Mouse (Mus musculus) bone marrow macrophage, adult 2 months (primary cell): ENCODE results near the gene Grid1.

ENCODE experiments used
- CTCF ChIP-seq: IDR thresholded peaks from 2 replicates; pipeline ENCODE4 v1.5.1; 2012; ENCODE audit warnings: low read depth, mild to moderate bottlenecking, low read length, moderate library complexity
- POLR2A ChIP-seq: IDR thresholded peaks from 2 replicates; pipeline ENCODE4 v1.6.1; 2012; ENCODE audit warnings: mild to moderate bottlenecking, low read depth, low read length, borderline replicate concordance

DNA sequence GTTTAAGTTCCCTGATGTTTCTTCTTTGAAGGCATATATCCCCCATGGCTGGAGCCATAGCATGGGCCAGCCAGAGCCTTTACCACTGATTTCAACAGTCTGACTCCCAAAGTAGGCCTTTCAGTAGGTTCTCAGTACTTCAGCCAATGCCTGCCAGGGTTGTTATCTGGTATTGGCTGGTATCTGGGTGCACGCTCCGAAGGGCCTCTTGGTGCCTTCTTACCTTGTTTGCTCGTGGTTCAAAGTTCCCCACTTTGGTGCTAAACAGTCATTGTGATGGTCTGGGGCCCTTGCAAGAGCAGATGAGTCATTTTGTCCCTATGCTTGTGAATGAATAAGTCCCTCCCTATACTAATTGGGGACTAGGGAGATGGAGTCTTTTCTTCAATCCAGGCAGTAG is 377.5 kb downstream of the Grid1 start:
- TF ChIP-seq CTCF (no peak), POLR2A (no peak)
